17 mouse cellular contexts compared by ENCODE assay signal in genomic region chr2:70505896-70506295, GRCm38 (mm10). TPM values are rescaled to one million over a fixed set of nuclear protein-coding genes. Genes with fewer than 3 reads are reported as not detected.
DNase-seq lines count a peak whose midpoint lies in the region; ATAC-seq and TF ChIP-seq lines count a peak whose summit lies in the region.
"Had no signal": no experiment of that assay in that cellular context is flagged by ENCODE, and none has a peak within 500 bp of the region (broad histone marks: within the 10 kb centered on the region; RNA-seq: fewer than 3 reads in every experiment).

No protein-coding gene starts in this region.

- peak overlapping the region; percentile 33; the same call in 1 of the 2 replicates for H3K27ac ChIP-seq in heart, embryonic 13.5 days (replicated peaks)
- H3K27ac ChIP-seq in lung, embryonic 14.5 days (ENCODE audit: low read depth) = peak overlapping the region; percentile 47
- H3K27ac ChIP-seq: forebrain, embryonic 12.5 days; hindbrain, embryonic 15.5 days; macrophage; neural tube, embryonic 12.5 days; stomach, embryonic 15.5 days had no signal

- no peak overlapping the region for H3K4me3 ChIP-seq in heart, embryonic 13.5 days
- H3K4me3 ChIP-seq in lung, embryonic 14.5 days (ENCODE audit: low read depth, low read length) = no peak overlapping the region
- H3K4me3 ChIP-seq in lung, adult 2 months (replicated peaks; ENCODE audit: extremely low read depth, low read depth, low read length) = no peak overlapping the region
- H3K4me3 ChIP-seq: forebrain, embryonic 12.5 days; hindbrain, embryonic 15.5 days; neural tube, embryonic 12.5 days; stomach, embryonic 15.5 days had no signal

- intact Hi-C loops in heart, postnatal 36 days (cut with DNase I) = no loop called here

- no peak for DNase-seq in heart, postnatal 36 days
- DNase-seq in lung, embryonic 14.5 days = peak; percentile 81
- DNase-seq in lung, adult 2 months = no peak
- DNase-seq in frontal cortex, postnatal 36 days (ENCODE audit: low spot score in 2 of 2) = no peak
- DNase-seq in adrenal gland, adult 18-20 months (ENCODE audit: low spot score in 2 of 2) = no peak
- DNase-seq: cerebellum, adult 11-12 months; liver had no signal

- H3K9me3 ChIP-seq in heart, embryonic 13.5 days = no peaks in the 10 kb centered on the region
- no peaks in the 10 kb centered on the region for H3K9me3 ChIP-seq in lung, embryonic 14.5 days (ENCODE audit: low read depth, low read length)
- H3K9me3 ChIP-seq: forebrain, embryonic 12.5 days; hindbrain, embryonic 15.5 days; neural tube, embryonic 12.5 days; stomach, embryonic 15.5 days had no signal

- no peak for ATAC-seq in heart, embryonic 13.5 days (ENCODE audit: extremely low read depth, insufficient number of reproducible peaks, low FRiP score, low TSS enrichment)
- ATAC-seq in lung, embryonic 14.5 days (ENCODE audit: insufficient read depth) = no peak
- peak; percentile 24 to 25; a peak in 1 of 4 replicates for ATAC-seq in hematopoietic stem cell, adult 5-6 weeks (replicated peaks in 1 of 2; ENCODE audit: insufficient read depth in 1 of 2, low FRiP score in 2 of 2, low TSS enrichment in 1 of 2, low read depth in 1 of 2, poor library complexity in 2 of 2, severe bottlenecking in 2 of 2)
- ATAC-seq in neutrophil, adult 5-6 weeks (ENCODE audit: extremely low read depth, insufficient number of reproducible peaks, low FRiP score, poor library complexity, severe bottlenecking) = peak; percentile 63; the same call in 1 of the 2 replicates
- ATAC-seq: midbrain, embryonic 16.5 days had no signal

- H3K36me3 ChIP-seq in heart, embryonic 13.5 days = no peaks in the 10 kb centered on the region
- no peaks in the 10 kb centered on the region for H3K36me3 ChIP-seq in lung, embryonic 14.5 days (ENCODE audit: insufficient read depth)
- H3K36me3 ChIP-seq: forebrain, embryonic 12.5 days; hindbrain, embryonic 15.5 days; neural tube, embryonic 12.5 days; stomach, embryonic 15.5 days had no signal

- H3K9ac ChIP-seq in heart, embryonic 13.5 days = no peak overlapping the region
- no peak overlapping the region for H3K9ac ChIP-seq in lung, embryonic 14.5 days
- H3K9ac ChIP-seq: forebrain, embryonic 12.5 days; hindbrain, embryonic 15.5 days; neural tube, embryonic 12.5 days; stomach, embryonic 15.5 days had no signal

- no peak overlapping the region for H3K4me2 ChIP-seq in heart, embryonic 13.5 days
- peak overlapping the region; percentile 28 for H3K4me2 ChIP-seq in lung, embryonic 14.5 days
- H3K4me2 ChIP-seq: forebrain, embryonic 12.5 days; hindbrain, embryonic 15.5 days; neural tube, embryonic 12.5 days; stomach, embryonic 15.5 days had no signal

- no peak for TF ChIP-seq POLR2A in lung, adult 2 months (IDR thresholded peaks at IDR 0.05; ENCODE audit: borderline replicate concordance, extremely low read depth, low read depth, low read length)

- H3K4me1 ChIP-seq in heart, embryonic 13.5 days = peaks cover 14% of the 10 kb centered on the region
- peaks cover 24% of the 10 kb centered on the region for H3K4me1 ChIP-seq in lung, embryonic 14.5 days (ENCODE audit: insufficient read depth)
- peaks cover 4% of the 10 kb centered on the region for H3K4me1 ChIP-seq in lung, adult 2 months (ENCODE audit: control insufficient read depth, insufficient read depth, low read length)
- H3K4me1 ChIP-seq: stomach, embryonic 15.5 days had no signal

- H3K27me3 ChIP-seq in heart, embryonic 13.5 days (replicated peaks) = peaks cover 23% of the 10 kb centered on the region
- H3K27me3 ChIP-seq in lung, embryonic 14.5 days (ENCODE audit: insufficient read depth, low read length) = no peaks in the 10 kb centered on the region
- H3K27me3 ChIP-seq: neural tube, embryonic 12.5 days; stomach, embryonic 15.5 days had no signal

- 38% methylated on average over 4 of the region's 4 CpGs for WGBS in heart, embryonic 13.5 days
- WGBS in lung, embryonic 14.5 days = 10% methylated on average over 4 of the region's 4 CpGs
- WGBS in lung, adult 2 months = 10% methylated on average over 4 of the region's 4 CpGs

- TF ChIP-seq CTCF in lung, embryonic 14.5 days (IDR thresholded peaks at IDR 0.05; ENCODE audit: low read depth) = no peak
- no peak for TF ChIP-seq CTCF in lung, adult 2 months (IDR thresholded peaks at IDR 0.05; ENCODE audit: insufficient read depth, low read length)

RNA-seq across cellular contexts. Expression of gene Erich2, which starts 2.7 kb away (rescaled TPM):
- polyA plus RNA-seq in heart, embryonic 13.5 days (2015; fragmentation: Nextera tagmentation; extraction: Ambion mirVana) = 0.59 and 0.64 TPM in 2 replicates
- not detected for total RNA-seq in heart, postnatal 36 days (2021)
- polyA plus RNA-seq in lung, embryonic 14.5 days (2014; fragmentation: Nextera tagmentation; extraction: Ambion mirVana) = 6.1 and 6.2 TPM in 2 replicates
- polyA plus RNA-seq in lung, adult 2 months (2012; rRNA removed) = 3.5 and 4.4 TPM in 2 replicates
- total RNA-seq in hematopoietic stem cell, adult 5-6 weeks (2017) = 0.45 TPM in 1 of 2 replicates, not detected in the other
- 0.37 TPM in 1 of 2 replicates, not detected in the other for total RNA-seq in neutrophil, adult 5-6 weeks (2017)
- under 1 TPM in 1 of 2 experiments, not detected in 1; 0.23 TPM for total RNA-seq in adrenal gland, adult 18-20 months (2021)
- polyA plus RNA-seq: macrophage had no signal

RNA-seq across cellular contexts. Expression of gene Sp5, which starts 31.2 kb away (rescaled TPM):
- polyA plus RNA-seq in heart, embryonic 13.5 days (2015; fragmentation: Nextera tagmentation; extraction: Ambion mirVana) = 0.53 and 0.86 TPM in 2 replicates
- total RNA-seq in heart, postnatal 36 days (2021) = under 1 TPM in 1 of 2 experiments, not detected in 1; 0.14 TPM
- 9.6 and 12.3 TPM in 2 replicates for polyA plus RNA-seq in lung, embryonic 14.5 days (2014; fragmentation: Nextera tagmentation; extraction: Ambion mirVana)
- 6.0 and 9.5 TPM in 2 replicates for polyA plus RNA-seq in lung, adult 2 months (2012; rRNA removed)
- not detected in 2 replicates for total RNA-seq in hematopoietic stem cell, adult 5-6 weeks (2017)
- total RNA-seq in neutrophil, adult 5-6 weeks (2017) = not detected in 2 replicates
- 1 to 10 TPM; 2.0 to 2.6 TPM for total RNA-seq in adrenal gland, adult 18-20 months (2021)
- polyA plus RNA-seq: macrophage; thymus, postnatal 0 days had no signal

RNA-seq across cellular contexts. Expression of gene Gad1, which starts 47.0 kb away (rescaled TPM):
- polyA plus RNA-seq in heart, embryonic 13.5 days (2015; fragmentation: Nextera tagmentation; extraction: Ambion mirVana) = 0.22 and 0.23 TPM in 2 replicates
- under 1 TPM; 0.43 to 0.80 TPM for total RNA-seq in heart, postnatal 36 days (2021)
- polyA plus RNA-seq in lung, embryonic 14.5 days (2014; fragmentation: Nextera tagmentation; extraction: Ambion mirVana) = 0.11 and 0.28 TPM in 2 replicates
- polyA plus RNA-seq in lung, adult 2 months (2012; rRNA removed) = 0.28 and 0.37 TPM in 2 replicates
- total RNA-seq in hematopoietic stem cell, adult 5-6 weeks (2017) = not detected in 2 replicates
- 6.1 and 7.1 TPM in 2 replicates for total RNA-seq in neutrophil, adult 5-6 weeks (2017)
- 1 to 10 TPM; 6.6 to 9.6 TPM for total RNA-seq in adrenal gland, adult 18-20 months (2021)
- polyA plus RNA-seq: macrophage had no signal

Comparison
In these comparisons a context has a peak if more than half of its experiments do, and no peak if none do; other contexts are left out.
1. ATAC-seq: peak in hematopoietic stem cell, adult 5-6 weeks (2 of 2) and neutrophil, adult 5-6 weeks (single experiment); none in heart, embryonic 13.5 days (single experiment) and lung, embryonic 14.5 days (single experiment).